Mouse (Mus musculus): ENCODE results near the gene Gemin4. TPM values are rescaled to one million over a fixed set of nuclear protein-coding genes. Genes with fewer than 3 reads are reported as not detected.

The Gemin4 gene
- 11.3 and 14.7 TPM in 2 replicates for polyA plus RNA-seq (2011; ENCODE audit: insufficient read length, low read depth, missing spikeins)

- H3K4me3 ChIP-seq (ENCODE audit: insufficient read depth, low read length), result peak within 1 kb of the TSS; percentile 81
- H3K4me1 ChIP-seq (ENCODE audit: control insufficient read depth, insufficient read depth, low read length), result no peaks in the 10 kb centered on the region
- H3K27ac ChIP-seq (ENCODE audit: insufficient read depth, low read length), result peak within 1 kb of the TSS; percentile 48
- peak; percentile 88 for TF ChIP-seq POLR2A (IDR thresholded peaks at IDR 0.05; ENCODE audit: low read depth, low read length)
- TF ChIP-seq CTCF (IDR thresholded peaks at IDR 0.05; ENCODE audit: borderline replicate concordance, insufficient read depth, low read length), result peak; percentile 99
These were observed at the start of gene Gemin4, which contains the start of gene Dbil5 for GRCm38 (mm10) chr11:76217390-76217800. Gene Gemin4 (minus strand): TSS chr11:76217664. Gene Dbil5 (plus strand): TSS chr11:76217608.

- no peak overlapping the region for H3K27ac ChIP-seq (ENCODE audit: insufficient read depth, low read length)
- H3K4me1 ChIP-seq (ENCODE audit: control insufficient read depth, insufficient read depth, low read length), result no peaks in the 10 kb centered on the region
- TF ChIP-seq CTCF (IDR thresholded peaks at IDR 0.05; ENCODE audit: borderline replicate concordance, insufficient read depth, low read length) (no peak), POLR2A (IDR thresholded peaks at IDR 0.05; ENCODE audit: low read depth, low read length) (no peak)
- no peak overlapping the region for H3K4me3 ChIP-seq (ENCODE audit: insufficient read depth, low read length)
These were observed 45.3 kb upstream of the Gemin4 start for GRCm38 (mm10) chr11:76262611-76263351.

GRCm38 (mm10) chr11:76261224-76261623 is 43.8 kb upstream of the Gemin4 start:
- Histone ChIP-seq H3K27ac (ENCODE audit: insufficient read depth, low read length) (no peak overlapping the region), H3K4me1 (ENCODE audit: control insufficient read depth, insufficient read depth, low read length) (no peaks in the 10 kb centered on the region), H3K4me3 (ENCODE audit: insufficient read depth, low read length) (no peak overlapping the region)
- TF ChIP-seq CTCF (IDR thresholded peaks at IDR 0.05; ENCODE audit: borderline replicate concordance, insufficient read depth, low read length) (no peak), POLR2A (IDR thresholded peaks at IDR 0.05; ENCODE audit: low read depth, low read length) (no peak)

GRCm38 (mm10) chr11:76260208-76261050 is 43.0 kb upstream of the Gemin4 start:
- H3K4me3 ChIP-seq (ENCODE audit: insufficient read depth, low read length), result no peak overlapping the region
- H3K4me1 ChIP-seq (ENCODE audit: control insufficient read depth, insufficient read depth, low read length), result no peaks in the 10 kb centered on the region
- no peak for TF ChIP-seq POLR2A (IDR thresholded peaks at IDR 0.05; ENCODE audit: low read depth, low read length)
- no peak for TF ChIP-seq CTCF (IDR thresholded peaks at IDR 0.05; ENCODE audit: borderline replicate concordance, insufficient read depth, low read length)
- H3K27ac ChIP-seq (ENCODE audit: insufficient read depth, low read length), result no peak overlapping the region

- no peak for TF ChIP-seq POLR2A (IDR thresholded peaks at IDR 0.05; ENCODE audit: low read depth, low read length)
- Histone ChIP-seq H3K4me3 (ENCODE audit: insufficient read depth, low read length) (no peak overlapping the region), H3K27ac (ENCODE audit: insufficient read depth, low read length) (no peak overlapping the region), H3K4me1 (ENCODE audit: control insufficient read depth, insufficient read depth, low read length) (no peaks in the 10 kb centered on the region)
These were observed 41.0 kb upstream of the Gemin4 start for GRCm38 (mm10) chr11:76258511-76258910.

GRCm38 (mm10) chr11:76257386-76257785 is 39.9 kb upstream of the Gemin4 start:
- Histone ChIP-seq H3K4me1 (ENCODE audit: control insufficient read depth, insufficient read depth, low read length) (no peaks in the 10 kb centered on the region), H3K27ac (ENCODE audit: insufficient read depth, low read length) (no peak overlapping the region), H3K4me3 (ENCODE audit: insufficient read depth, low read length) (no peak overlapping the region)
- TF ChIP-seq CTCF (IDR thresholded peaks at IDR 0.05; ENCODE audit: borderline replicate concordance, insufficient read depth, low read length) (no peak), POLR2A (IDR thresholded peaks at IDR 0.05; ENCODE audit: low read depth, low read length) (no peak)

GRCm38 (mm10) chr11:76256129-76256528 is 38.7 kb upstream of the Gemin4 start:
- H3K4me1 ChIP-seq (ENCODE audit: control insufficient read depth, insufficient read depth, low read length), result no peaks in the 10 kb centered on the region
- H3K4me3 ChIP-seq (ENCODE audit: insufficient read depth, low read length), result no peak overlapping the region
- TF ChIP-seq POLR2A (IDR thresholded peaks at IDR 0.05; ENCODE audit: low read depth, low read length) (no peak), CTCF (IDR thresholded peaks at IDR 0.05; ENCODE audit: borderline replicate concordance, insufficient read depth, low read length) (no peak)
- no peak overlapping the region for H3K27ac ChIP-seq (ENCODE audit: insufficient read depth, low read length)

- Histone ChIP-seq H3K4me1 (ENCODE audit: control insufficient read depth, insufficient read depth, low read length) (no peaks in the 10 kb centered on the region), H3K4me3 (ENCODE audit: insufficient read depth, low read length) (no peak overlapping the region), H3K27ac (ENCODE audit: insufficient read depth, low read length) (0 out of 2 replicates have a peak overlapping the region, but pooled peaks have one; percentile 2)
- TF ChIP-seq POLR2A (IDR thresholded peaks at IDR 0.05; ENCODE audit: low read depth, low read length) (no peak), CTCF (IDR thresholded peaks at IDR 0.05; ENCODE audit: borderline replicate concordance, insufficient read depth, low read length) (no peak)
These were observed 38.1 kb upstream of the Gemin4 start for GRCm38 (mm10) chr11:76255431-76256001.

GRCm38 (mm10) chr11:76253918-76254264 is 36.4 kb upstream of the Gemin4 start:
- no peak for TF ChIP-seq POLR2A (IDR thresholded peaks at IDR 0.05; ENCODE audit: low read depth, low read length)
- no peak for TF ChIP-seq CTCF (IDR thresholded peaks at IDR 0.05; ENCODE audit: borderline replicate concordance, insufficient read depth, low read length)
- Histone ChIP-seq H3K4me1 (ENCODE audit: control insufficient read depth, insufficient read depth, low read length) (no peaks in the 10 kb centered on the region), H3K27ac (ENCODE audit: insufficient read depth, low read length) (peak overlapping the region; percentile 15), H3K4me3 (ENCODE audit: insufficient read depth, low read length) (no peak overlapping the region)

All from embryonic fibroblast, embryonic 13.5 days (primary cell).